Mouse (Mus musculus): ENCODE measurements around the gene Ms4a7.

DNA sequence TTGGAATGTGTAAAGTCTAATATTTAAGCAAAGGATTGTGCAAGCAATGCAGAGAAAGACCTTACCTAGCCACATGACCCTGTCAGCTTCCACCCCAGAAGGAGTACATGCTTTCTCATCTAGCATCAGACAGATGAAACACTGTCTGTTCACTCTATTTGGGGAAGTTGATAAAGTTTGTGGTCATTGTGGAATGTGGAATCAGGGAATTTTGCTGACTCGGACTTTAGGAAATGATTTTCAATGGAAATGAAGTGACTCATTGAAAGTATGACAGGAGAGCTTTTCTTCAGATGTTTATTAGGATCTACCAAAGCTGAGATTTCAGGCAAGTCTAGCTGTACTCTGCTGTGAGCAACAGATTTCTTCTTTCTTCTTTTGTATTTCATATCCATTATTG lies 14.8 kb downstream of the Ms4a7 start:
- TF ChIP-seq CTCF (IDR thresholded peaks at IDR 0.05; ENCODE audit: extremely low read depth, insufficient read depth, insufficient read length, insufficient replicate concordance) (no peak), POLR2A (IDR thresholded peaks at IDR 0.05; ENCODE audit: low read depth, low read length) (no peak)

Data from spleen, adult 2 months (tissue).